Mouse (Mus musculus) heart, adult 2 months (tissue): ENCODE measurements around the gene Acvr2b. TPM values are rescaled to one million over a fixed set of nuclear protein-coding genes. Genes with fewer than 3 reads are reported as not detected.

Experiments
- DNase-seq, 2 experiments: peaks; one replicate each; pipeline ENCODE4 v3.0.0; 2021
- H3K27ac ChIP-seq: fragments of 200-600 bp; 2 replicates; pipeline ENCODE4 v1.8.1; 2022
- H3K27me3 ChIP-seq: fragments of 200-500 bp; 2 replicates; pipeline ENCODE4 v1.6.1; 2012; ENCODE audit warnings: mild to moderate bottlenecking, low read length, inconsistent platforms, mixed read lengths; ENCODE audit not compliant: control insufficient read depth, insufficient read depth
- H3K36me3 ChIP-seq: fragments of 200-500 bp; 2 replicates; pipeline ENCODE4 v1.6.1; 2012; ENCODE audit warnings: low read length, inconsistent platforms; ENCODE audit not compliant: control insufficient read depth, insufficient read depth
- H3K4me1 ChIP-seq: fragments of 200-500 bp; 2 replicates; pipeline ENCODE4 v1.6.1; 2011; ENCODE audit warnings: low read length; ENCODE audit not compliant: control insufficient read depth, insufficient read depth
- H3K4me3 ChIP-seq: fragments of 200-600 bp; 2 replicates; pipeline ENCODE4 v1.8.1; 2022
- H3K79me2 ChIP-seq: fragments of 200-500 bp; replicated peaks from 2 replicates; pipeline ENCODE4 v1.6.1; 2012; ENCODE audit warnings: mild to moderate bottlenecking, inconsistent platforms, low read length, moderate library complexity, mixed read lengths; ENCODE audit not compliant: control insufficient read depth, insufficient read depth
- H3K9ac ChIP-seq: fragments of 200-500 bp; 2 replicates; pipeline ENCODE4 v1.6.1; 2012; ENCODE audit warnings: low read depth, mild to moderate bottlenecking, control low read depth, inconsistent platforms, low read length, mixed read lengths
- CTCF ChIP-seq: fragments of 200-600 bp; IDR thresholded peaks from 2 replicates; pipeline ENCODE4 v1.8.1; 2022; ENCODE audit warnings: antibody characterized with exemption, mild to moderate bottlenecking, moderate library complexity
- EP300 ChIP-seq: fragments of 200-500 bp; IDR thresholded peaks from 2 replicates; pipeline ENCODE4 v1.6.1; 2011; ENCODE audit warnings: low read depth, low read length, control low read depth; ENCODE audit not compliant: insufficient read depth
- POLR2A ChIP-seq: fragments of 200-500 bp; IDR thresholded peaks from 2 replicates; pipeline ENCODE4 v1.6.1; 2011; ENCODE audit warnings: mild to moderate bottlenecking, low read depth, low read length, control low read depth; ENCODE audit not compliant: insufficient read depth
- WGBS: fragments of 180-500 bp; shearing (Covaris S2); methylation state at CpG from one replicate; pipeline ENCODE4 v1.1.7; 2018; 5-methylcytosine and 5-hydroxymethylcytosine counted together
- intact Hi-C: fragments of 180-260 bp; cut with DNase I; formaldehyde crosslinking; loops from one replicate; pipeline ENCODE4 v1.15.1; 2025
- long read RNA-seq: library from polyadenylated mRNA; stranded (forward); transcript quantifications from one replicate; pipeline ENCODE4 v2.0.0, GENCODE M21; 2021
- polyA plus RNA-seq: library from polyadenylated mRNA; depleted of rRNA; stranded (reverse); fragments of >200 nt; gene quantifications from 2 replicates; pipeline ENCODE4 v1.2.3, GENCODE M21; 2012; rRNA removed
- total RNA-seq, 2 experiments: library from RNA; stranded (reverse); gene quantifications; 2 replicates each; pipeline ENCODE4 v1.2.3; 2021

The Acvr2b gene
- total RNA-seq (1 to 10 TPM; 4.6 to 6.8 TPM), polyA plus RNA-seq (2.2 and 3.1 TPM in 2 replicates)
- long read RNA-seq, partial matches to known transcripts: 0 of 7 reads
- long read RNA-seq, other reads (novel, unspliced or antisense): 4 of 7 reads

DNA sequence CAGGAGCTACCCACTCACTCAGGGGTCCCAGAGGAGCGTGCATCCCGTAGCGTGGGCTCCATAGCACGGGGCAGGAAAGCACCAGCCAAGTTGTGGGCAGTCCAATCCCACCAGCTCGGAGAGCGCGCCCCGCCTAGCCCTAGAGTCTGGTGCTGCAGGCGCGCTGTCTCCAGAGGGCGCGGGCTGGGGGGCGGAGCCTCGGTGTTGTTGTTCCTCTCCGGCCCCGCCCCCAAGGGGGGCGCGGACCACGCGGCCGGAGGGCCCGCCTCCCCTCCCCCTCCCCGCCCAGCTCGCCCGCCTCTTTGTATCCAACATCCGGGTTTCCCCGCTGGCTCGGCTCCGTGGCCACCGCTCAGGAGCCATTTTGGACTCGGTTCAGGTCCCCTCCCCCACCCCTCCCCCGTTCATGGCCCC is at the start of gene Acvr2b:
Gene Acvr2b, plus strand, starts transcription at position 318 of the 414 bp plus-strand sequence.
- H3K4me3 ChIP-seq: peak within 1 kb of the TSS; percentile 88
- TF ChIP-seq POLR2A: peak; percentile 60; the same call in 1 of the 2 replicates
- TF ChIP-seq EP300: no peak
- peak; percentile 73 for TF ChIP-seq CTCF
- peaks cover 4% of the 10 kb centered on the region for H3K4me1 ChIP-seq
- H3K27ac ChIP-seq: peak within 1 kb of the TSS; percentile 90
- peak within 1 kb of the TSS; percentile 90 for H3K9ac ChIP-seq
- DNase-seq: peak; percentile 95 to 96
- no peaks in the 10 kb centered on the region for H3K27me3 ChIP-seq
- H3K79me2 ChIP-seq: peaks cover 2% of the 10 kb centered on the region; the same call in 1 of the 2 replicates
- intact Hi-C loops: loop anchor here (2.0 to 5.0 kb wide), 3 partner anchors 29 to 60 kb away; partner anchors contain the start of genes Myd88 and Xylb
- H3K36me3 ChIP-seq: no peaks in the 10 kb centered on the region
- 0% methylated on average over 28 of the region's 32 CpGs for WGBS

DNA sequence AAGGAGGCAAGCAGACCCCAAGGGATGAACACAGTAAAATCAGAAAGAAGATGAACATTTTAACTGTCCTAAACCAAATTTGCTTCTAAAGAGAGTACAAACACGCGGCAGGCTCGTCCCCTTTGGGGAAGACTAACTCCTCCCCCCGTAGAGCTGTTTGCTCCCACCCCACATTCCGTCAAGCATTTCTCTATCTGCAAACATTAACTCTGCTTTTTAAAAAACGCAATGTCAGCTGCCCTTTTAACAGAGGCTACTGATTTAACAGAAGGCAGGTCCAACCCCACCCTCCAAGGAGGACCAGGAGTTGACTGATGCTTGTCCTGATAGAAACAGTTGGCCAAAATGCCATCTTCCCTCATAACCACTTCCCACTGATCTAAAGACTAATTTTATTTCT is 48.0 kb upstream of the Acvr2b start:
- TF ChIP-seq CTCF: no peak
- TF ChIP-seq EP300: no peak
- no peak for TF ChIP-seq POLR2A
- H3K79me2 ChIP-seq: no peaks in the 10 kb centered on the region
- H3K9ac ChIP-seq: no peak overlapping the region
- intact Hi-C loops: loop anchor here (2.0 kb wide), 1 partner anchor 197 kb away; the partner anchor contains the start of gene Acaa1b
- no peaks in the 10 kb centered on the region for H3K27me3 ChIP-seq
- no peak overlapping the region for H3K4me3 ChIP-seq
- no peak for DNase-seq
- no peak overlapping the region for H3K27ac ChIP-seq
- WGBS: 71% methylated on average over 6 of the region's 6 CpGs
- no peaks in the 10 kb centered on the region for H3K36me3 ChIP-seq
- H3K4me1 ChIP-seq: no peaks in the 10 kb centered on the region; the same call in 1 of the 2 replicates

DNA sequence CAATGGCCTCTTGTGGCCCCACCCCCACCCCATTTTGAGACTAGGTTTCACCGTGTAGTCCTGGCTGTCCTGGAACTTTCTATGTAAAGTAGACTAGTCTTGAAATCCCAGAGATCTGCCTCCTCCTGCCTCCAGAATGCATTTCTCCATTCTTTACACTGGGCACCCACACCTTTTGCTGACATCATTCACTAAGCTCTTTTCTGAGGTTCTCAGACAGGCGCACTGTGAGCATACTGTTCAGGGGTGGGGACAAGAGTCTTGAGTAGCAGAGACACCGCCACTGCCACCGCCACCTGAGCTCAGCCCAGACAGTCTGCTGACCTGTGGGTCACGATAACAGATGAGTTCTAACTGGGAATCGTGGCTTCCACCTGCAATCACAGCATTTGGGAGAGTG is 46.0 kb upstream of the Acvr2b start:
- intact Hi-C loops: loop anchor here (2.0 to 5.0 kb wide), 2 partner anchors 34 to 45 kb away; partner anchors contain the start of gene Oxsr1
- TF ChIP-seq POLR2A (no peak), CTCF (no peak), EP300 (no peak)
- Histone ChIP-seq H3K9ac (no peak overlapping the region), H3K4me3 (no peak overlapping the region), H3K4me1 (no peaks in the 10 kb centered on the region; the same call in 1 of the 2 replicates), H3K27me3 (no peaks in the 10 kb centered on the region), H3K79me2 (no peaks in the 10 kb centered on the region), H3K27ac (no peak overlapping the region), H3K36me3 (no peaks in the 10 kb centered on the region)
- WGBS: 76% methylated on average over 6 of the region's 6 CpGs
- no peak for DNase-seq

DNA sequence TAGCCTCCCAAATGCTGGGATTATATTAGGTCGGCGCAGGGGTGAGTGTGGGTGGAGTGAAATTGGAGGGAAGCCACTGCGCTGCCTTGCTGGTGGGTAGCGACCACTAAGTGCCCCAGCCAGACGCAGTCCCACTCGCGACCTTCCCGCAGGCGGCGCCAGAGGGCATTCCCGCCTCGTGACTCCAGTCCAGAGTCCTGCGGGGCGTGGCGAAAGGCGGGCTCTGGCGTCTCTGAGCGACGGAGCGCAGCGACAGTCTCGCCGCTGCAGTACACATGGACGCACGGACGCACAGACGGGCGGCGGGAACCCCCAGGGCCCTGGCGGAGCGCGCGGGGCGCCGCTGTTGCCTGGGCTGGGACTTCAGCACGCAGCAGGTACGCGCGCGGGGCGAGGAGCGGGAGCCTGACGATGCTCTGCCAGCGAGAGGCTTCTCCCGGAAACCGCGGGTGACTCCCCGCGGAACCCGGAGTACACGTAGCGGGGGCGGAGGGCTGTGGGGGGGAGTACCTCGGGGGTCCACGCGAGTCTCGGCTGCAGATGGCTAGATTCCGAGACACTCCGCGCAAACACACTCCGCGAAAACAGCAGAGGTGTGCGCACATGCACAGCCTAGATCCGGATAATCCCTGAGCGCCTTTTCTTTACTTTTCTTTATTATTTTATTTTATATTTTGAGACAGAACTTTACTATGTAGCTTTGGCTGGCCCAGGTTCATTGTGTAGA is 44.4 kb upstream of the Acvr2b start, which contains the start of gene Xylb:
Gene Xylb, plus strand, starts transcription at position 51 of the 727 bp plus-strand sequence.
- intact Hi-C loops: loop anchor here (1.0 to 5.0 kb wide), 3 partner anchors 35 to 73 kb away; partner anchors contain the start of gene Oxsr1
- TF ChIP-seq CTCF (peak; percentile 92), EP300 (peak; percentile 57; the same call in 1 of the 2 replicates), POLR2A (no peak)
- H3K27ac ChIP-seq: peak within 1 kb of the TSS; percentile 19; the same call in 1 of the 2 replicates
- peak within 1 kb of the TSS; percentile 71 for H3K4me3 ChIP-seq
- no peaks in the 10 kb centered on the region; the same call in 1 of the 2 replicates for H3K4me1 ChIP-seq
- 2% methylated on average over 65 of the region's 65 CpGs for WGBS
- peak; percentile 92 to 95 for DNase-seq
- no peaks in the 10 kb centered on the region for H3K79me2 ChIP-seq
- H3K27me3 ChIP-seq: no peaks in the 10 kb centered on the region
- no peaks in the 10 kb centered on the region for H3K36me3 ChIP-seq
- peak within 1 kb of the TSS; percentile 57 for H3K9ac ChIP-seq

DNA sequence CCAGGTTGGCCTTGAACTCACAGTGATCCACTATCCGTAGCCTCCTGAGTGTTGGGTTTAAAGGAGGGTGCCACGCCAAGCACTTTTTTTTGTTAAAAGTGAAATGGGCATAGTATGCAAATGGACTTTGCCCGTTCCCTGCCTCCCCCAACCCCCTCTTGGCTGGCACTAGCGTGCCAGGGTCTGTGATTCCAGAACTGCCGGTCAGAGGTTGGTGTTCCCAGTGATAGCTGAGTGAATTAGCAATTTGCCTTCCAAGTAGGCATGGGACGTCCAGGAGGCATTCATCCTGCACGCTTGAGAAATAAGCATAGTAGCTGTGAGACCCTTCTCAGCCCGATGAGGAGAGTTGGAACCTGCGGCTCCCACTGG is 43.9 kb upstream of the Acvr2b start:
- no peaks in the 10 kb centered on the region; the same call in 1 of the 2 replicates for H3K4me1 ChIP-seq
- WGBS: 40% methylated on average over 9 of the region's 9 CpGs
- intact Hi-C loops: loop anchor here (5.0 kb wide), 1 partner anchor 36 kb away; the partner anchor contains the start of gene Oxsr1
- TF ChIP-seq CTCF (no peak), POLR2A (no peak), EP300 (no peak)
- H3K27ac ChIP-seq: no peak overlapping the region
- H3K27me3 ChIP-seq: no peaks in the 10 kb centered on the region
- H3K79me2 ChIP-seq: no peaks in the 10 kb centered on the region
- H3K9ac ChIP-seq: no peak overlapping the region
- no peak for DNase-seq
- H3K36me3 ChIP-seq: no peaks in the 10 kb centered on the region
- H3K4me3 ChIP-seq: peak overlapping the region; percentile 71

DNA sequence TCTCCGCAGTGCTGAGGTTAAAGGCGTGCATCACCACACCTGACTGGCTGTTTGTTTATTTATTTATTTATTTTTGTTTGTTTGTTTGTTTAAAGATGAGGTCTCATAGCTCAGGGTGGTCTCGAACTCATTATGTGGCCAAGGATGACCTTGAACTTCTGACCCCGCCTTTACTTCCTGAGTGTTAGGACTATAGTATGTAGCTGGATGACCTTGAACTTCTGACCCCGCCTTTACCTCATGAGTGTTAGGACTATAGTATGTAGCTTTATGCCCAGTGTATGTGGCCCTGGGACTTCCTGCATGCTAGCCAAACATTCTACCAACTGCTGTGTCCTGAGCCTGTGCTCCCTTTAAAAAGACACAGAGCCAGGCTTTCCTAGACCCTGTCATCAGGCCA is 40.5 kb upstream of the Acvr2b start:
- intact Hi-C loops: no loop called here
- TF ChIP-seq CTCF: no peak
- no peak for TF ChIP-seq POLR2A
- no peak for TF ChIP-seq EP300
- Histone ChIP-seq H3K36me3 (no peaks in the 10 kb centered on the region), H3K4me3 (no peak overlapping the region), H3K9ac (no peak overlapping the region), H3K27me3 (no peaks in the 10 kb centered on the region), H3K27ac (no peak overlapping the region), H3K79me2 (no peaks in the 10 kb centered on the region), H3K4me1 (no peaks in the 10 kb centered on the region; the same call in 1 of the 2 replicates)
- DNase-seq: no peak
- 88% methylated on average over 5 of the region's 5 CpGs for WGBS
